Mouse (Mus musculus) neural tube, embryonic 15.5 days (tissue): ENCODE results near the gene Hmx3. TPM values are rescaled to one million over a fixed set of nuclear protein-coding genes. Genes with fewer than 3 reads are reported as not detected.
A peak's percentile ranks its signal among the peaks of the same experiment; 100 is the strongest.

Experiments
- ATAC-seq: fragments of 200-750 bp; cut with Nextera tagmentation; 2 replicates; pipeline ENCODE4 v1.8.0; 2017; ENCODE audit warnings: mild to moderate bottlenecking, moderate TSS enrichment, moderate library complexity; ENCODE audit not compliant: low FRiP score
- H3K27ac ChIP-seq: fragments of 300-500 bp; sonication (generic); replicated peaks from 2 replicates; pipeline ENCODE4 v1.5.1; 2015; ENCODE audit warnings: mild to moderate bottlenecking, inconsistent platforms
- H3K27me3 ChIP-seq: fragments of 300-500 bp; sonication (generic); replicated peaks from 2 replicates; pipeline ENCODE4 v1.6.1; 2015; ENCODE audit warnings: inconsistent platforms
- H3K36me3 ChIP-seq: fragments of 300-500 bp; sonication (generic); 2 replicates; pipeline ENCODE4 v1.6.1; 2015; ENCODE audit warnings: inconsistent platforms
- H3K4me1 ChIP-seq: fragments of 300-500 bp; sonication (generic); 2 replicates; pipeline ENCODE4 v1.6.1; 2015; ENCODE audit warnings: inconsistent platforms
- H3K4me2 ChIP-seq: fragments of 300-500 bp; sonication (generic); 2 replicates; pipeline ENCODE4 v1.6.1; 2015; ENCODE audit warnings: inconsistent platforms, mild to moderate bottlenecking, moderate library complexity
- H3K4me3 ChIP-seq: fragments of 300-500 bp; sonication (generic); replicated peaks from 2 replicates; pipeline ENCODE4 v1.5.1; 2015; ENCODE audit warnings: mild to moderate bottlenecking, inconsistent platforms
- H3K9ac ChIP-seq: fragments of 300-500 bp; sonication (generic); replicated peaks from 2 replicates; pipeline ENCODE4 v1.6.1; 2015; ENCODE audit warnings: mild to moderate bottlenecking, inconsistent platforms
- H3K9me3 ChIP-seq: fragments of 300-500 bp; sonication (generic); replicated peaks from 2 replicates; pipeline ENCODE4 v1.6.1; 2016; ENCODE audit warnings: inconsistent platforms
- WGBS: fragments of 180-500 bp; shearing (Covaris S2); methylation state at CpG from one replicate; pipeline ENCODE4 v1.1.7; 2015; ENCODE audit warnings: mixed read lengths; 5-methylcytosine and 5-hydroxymethylcytosine counted together
- polyA plus RNA-seq: library from polyadenylated mRNA; unstranded; fragments of >200 nt; fragmentation: Nextera tagmentation; extraction: Ambion mirVana; gene quantifications from 2 replicates; pipeline ENCODE4 v1.2.1, GENCODE M21; 2015

Hmx3 gene
- 0.54 and 0.89 TPM in 2 replicates for polyA plus RNA-seq

DNA sequence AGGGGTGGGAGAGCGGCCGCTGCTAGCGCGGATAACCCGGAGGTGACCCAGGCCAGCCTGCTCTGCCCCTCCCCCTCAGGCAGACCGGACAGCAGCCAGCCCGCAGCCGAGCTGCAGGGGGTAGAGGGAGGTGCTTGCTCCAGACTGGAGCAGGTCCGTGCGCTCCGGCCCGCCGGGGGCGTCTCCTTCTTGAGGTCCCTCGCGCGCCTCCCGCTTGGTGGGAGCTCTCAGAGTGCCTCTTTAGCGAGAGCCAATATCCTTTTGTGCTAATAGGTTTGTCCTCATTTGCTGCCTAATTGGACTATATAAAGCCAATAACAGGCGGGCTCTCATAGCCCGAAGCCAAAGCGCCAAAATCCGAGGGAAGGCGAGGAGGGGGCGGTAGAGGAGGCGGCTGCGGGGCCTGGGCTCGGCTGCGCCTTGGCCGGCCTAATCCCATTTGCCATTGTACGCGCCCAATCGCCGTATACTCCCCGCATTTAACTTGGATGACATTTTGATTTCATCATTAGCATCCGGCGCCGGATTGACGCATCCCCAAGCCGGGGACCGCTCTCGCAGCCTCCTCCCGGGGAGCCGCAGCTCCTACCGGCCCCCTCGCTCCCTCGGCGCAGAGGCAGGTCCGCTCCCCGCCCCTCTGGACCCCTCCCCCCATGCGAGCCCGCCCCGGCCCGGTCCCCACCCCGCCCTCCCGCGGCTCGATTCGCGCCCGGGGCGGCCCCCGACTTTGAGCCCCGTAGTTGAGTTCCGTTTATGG is at the start of gene Hmx3:
Hmx3 (plus strand) TSS at position 753 of the 757 bp plus-strand sequence.
- 0 out of 2 replicates have a peak within 1 kb of the TSS, but pooled peaks have one; percentile 2 for H3K9ac ChIP-seq
- H3K4me2 ChIP-seq = peak within 1 kb of the TSS; percentile 51
- ATAC-seq = no peak
- H3K4me1 ChIP-seq = peaks cover 29% of the 10 kb centered on the region
- H3K9me3 ChIP-seq = no peaks in the 10 kb centered on the region
- H3K36me3 ChIP-seq = no peaks in the 10 kb centered on the region
- H3K27me3 ChIP-seq = peaks cover 96% of the 10 kb centered on the region
- WGBS = under 1% methylated on average over 60 of the region's 65 CpGs
- peak within 1 kb of the TSS; percentile 29 for H3K4me3 ChIP-seq
- H3K27ac ChIP-seq = 0 out of 2 replicates have a peak within 1 kb of the TSS, but pooled peaks have one; percentile 20

DNA sequence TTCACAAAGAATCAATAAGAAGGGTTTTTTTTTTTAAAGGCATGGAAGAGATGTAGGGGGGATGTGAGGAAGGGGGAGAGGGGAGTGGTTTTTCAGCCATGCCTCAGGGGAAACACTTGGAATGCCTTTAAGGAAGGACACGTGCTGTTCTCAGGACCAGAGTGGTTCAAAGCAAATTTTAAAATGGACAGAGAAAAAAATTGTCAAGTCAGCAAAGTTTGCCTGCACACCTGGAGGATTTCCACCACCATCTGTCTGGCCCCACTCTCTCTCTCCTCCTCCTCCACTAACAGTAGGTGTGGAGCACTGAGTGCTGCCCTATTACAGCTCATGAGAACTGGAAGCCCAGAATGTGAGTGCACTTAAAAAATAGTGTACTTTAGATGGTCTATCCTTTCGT is 38.9 kb upstream of the Hmx3 start:
- WGBS = 84% methylated on average over 2 of the region's 2 CpGs
- Histone ChIP-seq H3K9ac (no peak overlapping the region), H3K4me2 (no peak overlapping the region), H3K27ac (no peak overlapping the region), H3K9me3 (no peaks in the 10 kb centered on the region), H3K4me3 (no peak overlapping the region), H3K27me3 (0 out of 2 replicates have a peak, but pooled peaks cover 5% of the 10 kb centered on the region), H3K4me1 (no peaks in the 10 kb centered on the region), H3K36me3 (no peaks in the 10 kb centered on the region)
- no peak for ATAC-seq

DNA sequence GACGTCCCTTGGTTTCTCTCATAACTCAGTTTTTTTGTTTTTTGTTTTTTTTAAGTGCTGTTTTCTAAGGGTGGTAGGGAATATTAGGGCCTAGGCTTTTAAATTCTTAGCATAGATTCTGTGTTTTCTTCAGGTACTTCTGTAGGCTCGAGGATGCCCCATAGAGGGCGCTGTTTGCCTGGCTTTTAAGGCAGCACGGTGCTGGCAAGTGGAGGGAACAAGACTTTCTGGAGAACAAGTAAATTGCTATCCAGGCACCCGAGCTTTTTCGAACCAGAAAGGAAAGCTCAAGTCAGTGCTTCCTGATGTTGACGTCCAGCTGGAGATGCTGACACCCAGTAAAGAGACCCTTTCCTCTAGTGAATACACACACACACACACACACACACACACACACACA is 2.7 kb upstream of the Hmx3 start:
- WGBS = under 1% methylated on average over 7 of the region's 7 CpGs

DNA sequence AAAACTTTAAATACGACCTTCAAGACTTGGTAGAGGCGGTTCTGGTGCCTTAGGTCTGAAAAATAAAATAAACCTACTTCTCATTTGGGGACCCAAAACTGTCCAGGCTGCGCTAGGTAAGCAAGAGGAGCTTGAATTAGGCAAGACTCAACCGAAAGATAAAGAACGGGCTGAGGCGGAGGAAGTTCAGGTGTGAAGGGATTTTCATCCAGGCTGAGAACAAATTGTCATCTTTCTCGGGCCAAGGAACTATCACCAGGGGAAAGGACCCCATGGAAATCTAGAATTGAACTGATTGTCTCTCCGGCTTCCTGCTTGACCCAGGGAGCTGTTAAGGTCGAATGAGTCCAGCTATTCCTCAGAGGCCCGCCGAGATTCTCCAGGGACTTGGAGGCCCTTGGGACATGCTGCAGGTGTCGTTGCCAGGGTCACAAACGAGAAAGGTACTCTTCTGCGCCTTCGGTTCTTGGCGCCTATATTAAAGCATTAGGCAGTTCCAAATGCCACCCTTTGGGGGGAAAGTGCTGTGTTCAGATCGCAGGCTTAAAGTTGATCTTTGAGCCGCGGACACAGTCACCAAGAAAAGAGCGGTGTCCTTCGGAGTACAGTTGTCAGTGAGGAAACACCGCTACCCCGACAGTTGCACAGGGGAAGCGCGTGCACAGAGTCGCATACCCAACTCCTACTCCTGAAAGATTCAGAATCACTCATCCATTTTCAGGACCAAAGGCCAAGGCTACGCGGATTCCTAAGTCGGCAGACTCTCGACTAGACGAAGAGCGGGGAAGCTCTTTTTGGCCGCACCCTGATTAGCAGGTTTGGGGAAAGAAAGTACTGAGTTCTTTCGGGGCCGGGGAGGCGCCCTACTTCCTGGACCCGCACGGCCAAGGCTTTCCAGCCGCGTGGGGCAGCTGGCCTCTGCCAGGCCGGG is 1.2 kb upstream of the Hmx3 start:
- H3K9ac ChIP-seq = no peak overlapping the region
- H3K9me3 ChIP-seq = no peaks in the 10 kb centered on the region
- WGBS = 1% methylated on average over 41 of the region's 41 CpGs
- no peaks in the 10 kb centered on the region for H3K36me3 ChIP-seq
- ATAC-seq = no peak
- peak overlapping the region; percentile 29 for H3K4me3 ChIP-seq
- peaks cover 94% of the 10 kb centered on the region for H3K27me3 ChIP-seq
- peaks cover 29% of the 10 kb centered on the region for H3K4me1 ChIP-seq
- H3K4me2 ChIP-seq = peak overlapping the region; percentile 51
- no peak overlapping the region for H3K27ac ChIP-seq

More for the DNA sequence above, 2.7 kb upstream of the Hmx3 start:
- Histone ChIP-seq H3K9ac (no peak overlapping the region), H3K4me1 (peaks cover 29% of the 10 kb centered on the region), H3K27me3 (peaks cover 81% of the 10 kb centered on the region), H3K4me3 (no peak overlapping the region), H3K9me3 (no peaks in the 10 kb centered on the region), H3K27ac (no peak overlapping the region), H3K4me2 (no peak overlapping the region), H3K36me3 (no peaks in the 10 kb centered on the region)
- no peak for ATAC-seq

DNA sequence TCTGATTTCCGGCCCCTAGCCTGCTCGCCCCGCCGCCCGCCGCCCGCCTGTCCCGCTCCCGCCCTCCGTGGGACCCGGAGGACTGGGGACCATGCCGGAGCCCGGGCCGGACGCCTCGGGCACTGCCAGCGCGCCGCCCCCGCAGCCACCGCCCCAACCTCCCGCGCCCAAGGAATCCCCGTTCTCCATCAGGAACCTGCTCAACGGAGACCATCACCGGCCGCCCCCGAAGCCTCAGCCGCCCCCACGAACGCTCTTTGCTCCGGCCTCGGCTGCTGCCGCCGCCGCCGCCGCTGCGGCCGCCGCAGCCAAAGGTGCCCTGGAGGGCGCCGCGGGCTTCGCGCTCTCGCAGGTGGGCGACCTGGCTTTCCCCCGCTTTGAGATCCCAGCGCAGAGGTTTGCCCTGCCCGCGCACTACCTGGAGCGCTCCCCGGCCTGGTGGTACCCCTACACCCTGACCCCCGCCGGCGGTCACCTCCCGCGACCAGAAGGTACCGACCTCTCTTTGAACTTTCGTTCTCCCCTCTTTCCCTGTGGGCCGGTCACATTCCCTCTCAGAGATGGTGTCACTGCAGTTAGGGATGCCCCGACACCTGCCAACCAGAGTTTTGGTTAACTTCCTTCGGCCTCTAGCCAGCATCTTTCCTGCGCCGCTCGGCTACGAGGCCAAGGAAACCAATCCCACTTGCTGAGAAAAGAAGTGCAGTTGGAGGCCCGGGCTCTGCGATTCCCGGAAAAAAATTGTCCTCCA is 380 bp downstream of the Hmx3 start:
- Histone ChIP-seq H3K4me3 (peak overlapping the region; percentile 29), H3K27ac (0 out of 2 replicates have a peak overlapping the region, but pooled peaks have one; percentile 20), H3K9me3 (no peaks in the 10 kb centered on the region), H3K9ac (0 out of 2 replicates have a peak overlapping the region, but pooled peaks have one; percentile 2), H3K27me3 (peaks cover 96% of the 10 kb centered on the region), H3K4me1 (peaks cover 29% of the 10 kb centered on the region), H3K36me3 (no peaks in the 10 kb centered on the region), H3K4me2 (peak overlapping the region; percentile 51)
- ATAC-seq = no peak
- WGBS = under 1% methylated on average over 65 of the region's 71 CpGs

DNA sequence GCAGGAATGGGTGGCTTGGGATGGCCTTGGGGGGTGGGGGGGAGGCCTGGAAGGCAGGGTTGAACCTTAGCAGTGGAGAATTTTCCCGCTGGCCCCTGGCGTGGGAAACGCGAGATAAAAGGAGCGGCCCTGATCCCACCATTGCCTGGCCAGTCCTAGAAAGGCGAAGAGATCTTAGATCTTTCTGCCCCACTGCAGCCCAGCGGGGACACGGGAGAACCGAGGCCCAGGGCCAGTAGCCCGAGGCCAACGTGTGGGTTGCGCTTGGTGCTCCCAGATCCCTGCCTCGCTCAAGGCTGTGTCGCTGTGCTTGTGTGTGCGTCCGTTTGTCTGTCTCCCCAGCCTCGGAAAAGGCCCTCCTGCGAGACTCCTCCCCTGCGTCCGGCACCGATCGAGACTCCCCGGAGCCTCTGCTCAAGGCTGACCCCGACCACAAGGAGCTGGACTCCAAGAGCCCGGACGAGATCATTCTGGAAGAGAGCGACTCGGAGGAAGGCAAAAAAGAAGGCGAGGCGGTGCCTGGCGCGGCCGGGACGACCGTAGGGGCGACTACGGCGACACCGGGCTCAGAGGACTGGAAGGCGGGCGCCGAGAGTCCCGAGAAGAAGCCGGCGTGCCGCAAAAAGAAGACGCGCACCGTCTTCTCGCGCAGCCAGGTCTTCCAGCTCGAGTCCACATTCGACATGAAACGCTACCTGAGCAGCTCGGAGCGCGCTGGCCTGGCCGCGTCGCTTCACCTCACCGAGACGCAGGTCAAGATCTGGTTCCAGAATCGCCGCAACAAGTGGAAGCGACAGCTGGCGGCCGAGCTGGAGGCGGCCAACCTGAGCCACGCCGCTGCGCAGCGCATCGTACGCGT is 1.2 kb downstream of the Hmx3 start:
- Histone ChIP-seq H3K4me2 (peak overlapping the region; percentile 51), H3K27ac (no peak overlapping the region), H3K27me3 (peaks cover 96% of the 10 kb centered on the region), H3K36me3 (no peaks in the 10 kb centered on the region), H3K9me3 (no peaks in the 10 kb centered on the region), H3K4me3 (peak overlapping the region; percentile 29), H3K4me1 (peaks cover 29% of the 10 kb centered on the region), H3K9ac (no peak overlapping the region)
- no peak for ATAC-seq
- under 1% methylated on average over 75 of the region's 75 CpGs for WGBS

DNA sequence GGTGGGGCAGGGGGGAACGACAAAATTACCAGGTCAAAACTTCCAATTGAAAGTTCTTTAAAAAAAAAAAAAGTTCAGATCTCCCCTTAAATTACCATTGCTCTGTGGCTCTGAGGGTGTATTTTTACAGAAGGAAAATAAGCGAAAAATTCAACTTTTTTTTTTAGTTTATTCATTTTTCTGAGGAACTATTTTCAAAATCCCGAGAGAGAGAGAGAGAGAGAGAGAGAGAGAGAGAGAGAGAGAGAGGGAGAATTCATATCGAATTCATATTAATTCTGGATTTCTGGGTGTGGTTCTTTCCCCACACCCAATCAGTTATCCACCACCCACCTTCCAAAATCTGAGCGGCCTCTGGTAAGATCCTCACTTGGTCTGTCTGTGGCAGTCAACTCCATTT is 2.2 kb downstream of the Hmx3 start:
- no peak for ATAC-seq
- H3K27me3 ChIP-seq = peaks cover 95% of the 10 kb centered on the region
- 4% methylated on average over 5 of the region's 5 CpGs for WGBS
- H3K4me3 ChIP-seq = no peak overlapping the region
- H3K9me3 ChIP-seq = no peaks in the 10 kb centered on the region
- peaks cover 29% of the 10 kb centered on the region for H3K4me1 ChIP-seq
- no peaks in the 10 kb centered on the region for H3K36me3 ChIP-seq
- H3K27ac ChIP-seq = no peak overlapping the region
- H3K9ac ChIP-seq = no peak overlapping the region
- H3K4me2 ChIP-seq = no peak overlapping the region

DNA sequence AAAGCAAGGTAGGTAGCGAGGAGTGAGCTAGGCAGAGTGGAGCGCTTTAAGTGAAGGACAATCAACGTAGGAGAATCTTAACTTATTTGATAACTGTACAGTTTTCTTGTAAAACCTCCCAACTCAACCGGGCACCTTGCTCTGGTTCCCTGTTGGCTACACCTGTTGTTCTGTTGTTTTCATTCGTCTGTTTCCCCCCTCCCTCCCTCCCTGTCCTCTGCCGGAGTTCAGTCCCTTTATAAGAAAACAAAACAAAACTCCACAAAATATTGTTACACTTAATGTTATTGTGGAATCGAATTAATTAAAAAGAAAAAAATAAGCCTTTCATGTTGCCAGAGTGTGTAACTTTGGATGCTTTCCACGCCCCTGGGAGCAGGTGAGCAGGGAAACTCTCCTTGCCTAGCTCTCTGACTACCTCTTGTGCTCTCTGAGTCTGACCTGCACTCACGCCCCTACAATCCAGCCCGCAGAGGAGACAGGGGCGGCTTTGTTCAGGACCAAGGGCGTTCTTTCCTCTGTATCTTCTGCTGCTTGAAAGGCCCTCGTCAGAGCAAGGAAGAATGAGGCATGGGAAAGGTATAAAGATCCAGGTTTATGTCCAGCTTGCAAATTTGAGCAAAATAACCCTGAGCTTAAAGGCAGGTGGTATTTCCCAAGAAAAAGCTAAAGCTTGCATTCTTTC is 3.2 kb downstream of the Hmx3 start:
- Histone ChIP-seq H3K4me1 (peaks cover 29% of the 10 kb centered on the region), H3K4me2 (no peak overlapping the region)
- 2% methylated on average over 13 of the region's 13 CpGs for WGBS

DNA sequence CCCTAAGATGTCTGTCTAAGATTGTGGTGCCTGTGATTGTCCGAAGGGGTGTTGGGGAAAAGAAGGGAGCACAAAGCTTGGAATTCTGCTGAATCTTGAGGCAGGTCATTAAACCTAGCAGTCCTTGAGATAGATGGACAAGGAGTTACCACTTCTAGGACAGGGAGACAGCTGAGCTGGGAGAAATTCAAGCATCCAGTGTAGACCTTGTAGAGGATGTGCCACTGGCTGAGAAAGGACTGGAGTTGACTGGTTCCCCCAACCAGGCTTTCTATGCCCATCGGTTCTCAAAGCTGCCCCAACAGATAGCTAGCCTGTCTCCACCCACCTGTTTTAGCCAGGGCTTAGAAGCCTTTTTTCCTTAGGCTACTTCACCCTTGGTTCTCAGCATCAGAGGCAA is 3.8 kb downstream of the Hmx3 start:
- Histone ChIP-seq H3K4me1 (peaks cover 29% of the 10 kb centered on the region), H3K27me3 (peaks cover 95% of the 10 kb centered on the region), H3K4me2 (no peak overlapping the region), H3K4me3 (no peak overlapping the region), H3K9me3 (no peaks in the 10 kb centered on the region), H3K27ac (no peak overlapping the region), H3K9ac (no peak overlapping the region), H3K36me3 (no peaks in the 10 kb centered on the region)
- 5% methylated on average over 2 of the region's 2 CpGs for WGBS
- ATAC-seq = no peak

More for the DNA sequence above, 3.2 kb downstream of the Hmx3 start:
- Histone ChIP-seq H3K36me3 (no peaks in the 10 kb centered on the region), H3K9ac (no peak overlapping the region), H3K27ac (no peak overlapping the region), H3K9me3 (no peaks in the 10 kb centered on the region), H3K4me3 (no peak overlapping the region), H3K27me3 (peaks cover 95% of the 10 kb centered on the region)
- ATAC-seq = no peak

DNA sequence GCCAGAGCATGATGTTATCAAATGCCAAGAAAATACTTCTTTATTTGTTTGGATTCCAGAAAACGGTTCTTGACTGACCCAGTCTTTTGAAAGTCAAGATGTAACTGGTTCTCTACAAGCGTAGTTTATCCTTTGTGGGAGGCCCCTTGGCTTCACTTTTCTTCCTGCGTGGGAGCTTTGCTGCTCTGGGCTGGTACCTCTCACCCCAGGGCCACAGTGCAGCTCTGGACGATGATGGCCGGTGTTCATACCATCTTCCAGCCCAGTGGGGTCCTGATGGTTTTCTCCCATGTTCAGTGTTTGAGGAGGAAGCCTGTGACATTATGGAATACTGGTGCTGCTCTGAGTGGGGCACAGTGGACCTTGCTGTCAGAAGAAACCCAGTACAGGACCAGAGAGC is 4.8 kb downstream of the Hmx3 start:
- H3K36me3 ChIP-seq = no peaks in the 10 kb centered on the region
- WGBS = 1% methylated on average over 5 of the region's 5 CpGs
- no peaks in the 10 kb centered on the region for H3K9me3 ChIP-seq

More for the DNA sequence above, 4.8 kb downstream of the Hmx3 start:
- Histone ChIP-seq H3K27ac (no peak overlapping the region), H3K4me1 (peaks cover 21% of the 10 kb centered on the region), H3K9ac (no peak overlapping the region), H3K4me3 (no peak overlapping the region), H3K27me3 (peaks cover 95% of the 10 kb centered on the region), H3K4me2 (no peak overlapping the region)
- no peak for ATAC-seq
